26 mouse cellular contexts compared by ENCODE assay signal in genomic region chr14:56105447-56106180, GRCm38 (mm10). TPM values are rescaled to one million over a fixed set of nuclear protein-coding genes. Genes with fewer than 3 reads are reported as not detected.
A peak's percentile ranks its signal among the peaks of the same experiment; 100 is the strongest.
DNase-seq lines count a peak whose midpoint lies in the region; ATAC-seq and TF ChIP-seq lines count a peak whose summit lies in the region.
"Had no signal": no experiment of that assay in that cellular context is flagged by ENCODE, and none has a peak within 500 bp of the region (broad histone marks: within the 10 kb centered on the region; RNA-seq: fewer than 3 reads in every experiment).

No protein-coding gene starts in this region.

- 72% methylated on average over 13 of the region's 13 CpGs for WGBS in lung, postnatal 0 days

- no peak overlapping the region for H3K27ac ChIP-seq in lung, postnatal 0 days (ENCODE audit: low read length)
- H3K27ac ChIP-seq: embryonic facial prominence, embryonic 12.5 days; forebrain, embryonic 12.5 days; hindbrain, embryonic 13.5 days; hindbrain, postnatal 0 days had no signal

- peak; percentile 79 for DNase-seq in heart, adult 11 months
- no peak for DNase-seq in heart, adult 8-10 months (ENCODE audit: low spot score)
- peak; percentile 24 for DNase-seq in lung, postnatal 0 days (ENCODE audit: low spot score)
- DNase-seq in lung, adult 18-20 months = no peak
- no peak for DNase-seq in adipocyte (ENCODE audit: low spot score)
- no peak for DNase-seq in ovary, postnatal 14 days (ENCODE audit: low spot score)
- DNase-seq: adrenal gland, postnatal 14 days; cerebellum, adult 11 months; cerebellum, adult 8-10 months; cerebellum, postnatal 14 days; gastrocnemius, postnatal 10 days; heart, postnatal 14 days had no signal

- no peak for TF ChIP-seq CTCF in lung, postnatal 0 days (IDR thresholded peaks at IDR 0.05)

- TF ChIP-seq EP300 in lung, postnatal 0 days (IDR thresholded peaks at IDR 0.05) = no peak

- H3K9me3 ChIP-seq in lung, postnatal 0 days (ENCODE audit: low read length) = no peaks in the 10 kb centered on the region
- H3K9me3 ChIP-seq: embryonic facial prominence, embryonic 12.5 days; forebrain, embryonic 12.5 days; hindbrain, embryonic 13.5 days had no signal

- no peak overlapping the region for H3K9ac ChIP-seq in lung, postnatal 0 days (replicated peaks; ENCODE audit: low read depth)
- H3K9ac ChIP-seq: embryonic facial prominence, embryonic 12.5 days; forebrain, embryonic 12.5 days; hindbrain, embryonic 13.5 days had no signal

- H3K36me3 ChIP-seq in lung, postnatal 0 days (ENCODE audit: insufficient read depth, low read length) = no peaks in the 10 kb centered on the region
- H3K36me3 ChIP-seq: embryonic facial prominence, embryonic 12.5 days; forebrain, embryonic 12.5 days; hindbrain, embryonic 13.5 days had no signal

- H3K27me3 ChIP-seq in lung, postnatal 0 days (replicated peaks; ENCODE audit: insufficient read depth, low read length) = no peaks in the 10 kb centered on the region
- H3K27me3 ChIP-seq: forebrain, embryonic 12.5 days; hindbrain, embryonic 13.5 days had no signal

- ATAC-seq in lung, postnatal 0 days = peak; percentile 17; the same call in 1 of the 2 replicates
- peak; percentile 43 for ATAC-seq in megakaryocyte, adult 5-6 weeks (ENCODE audit: poor library complexity, severe bottlenecking)
- ATAC-seq: forebrain, embryonic 16.5 days; hindbrain, postnatal 0 days had no signal

- no peak overlapping the region for H3K4me2 ChIP-seq in lung, postnatal 0 days (replicated peaks; ENCODE audit: low read depth, low read length)
- H3K4me2 ChIP-seq: embryonic facial prominence, embryonic 12.5 days; forebrain, embryonic 12.5 days; hindbrain, embryonic 13.5 days had no signal

- no peak overlapping the region for H3K4me3 ChIP-seq in lung, postnatal 0 days (ENCODE audit: low read depth, low read length)
- H3K4me3 ChIP-seq: embryonic facial prominence, embryonic 12.5 days; forebrain, embryonic 12.5 days; hindbrain, embryonic 13.5 days had no signal

- H3K4me1 ChIP-seq in lung, postnatal 0 days (ENCODE audit: insufficient read depth, low read depth, low read length) = no peaks in the 10 kb centered on the region
- H3K4me1 ChIP-seq: embryonic facial prominence, embryonic 12.5 days; forebrain, embryonic 12.5 days; hindbrain, embryonic 13.5 days had no signal

RNA-seq across cellular contexts. Expression of gene Ctsg, which starts 3.2 kb away (rescaled TPM):
- not detected for total RNA-seq in heart, adult 8-10 months (2022)
- polyA plus RNA-seq in lung, postnatal 0 days (2015; fragmentation: Nextera tagmentation; extraction: Ambion mirVana) = 0.29 and 0.31 TPM in 2 replicates
- total RNA-seq in megakaryocyte, adult 5-6 weeks (2015) = 302 and 309 TPM in 2 replicates
- total RNA-seq in megakaryocyte, adult 5-6 weeks (2017) = 280 and 285 TPM in 2 replicates
- total RNA-seq: adrenal gland, adult 18-20 months; adrenal gland, postnatal 14 days; heart, postnatal 14 days; hindbrain, postnatal 0 days; MEL had no signal
- polyA plus RNA-seq: C2C12; cortical plate, adult 2 months; embryonic facial prominence, embryonic 12.5 days; forebrain, embryonic 12.5 days; forebrain, embryonic 16.5 days; hindbrain, embryonic 13.5 days; hindbrain, postnatal 0 days had no signal

RNA-seq across cellular contexts. Expression of gene Gzme, which starts 14.8 kb away (rescaled TPM):
- not detected for total RNA-seq in heart, adult 8-10 months (2022)
- polyA plus RNA-seq in lung, postnatal 0 days (2015; fragmentation: Nextera tagmentation; extraction: Ambion mirVana) = not detected in 2 replicates
- not detected in 2 replicates for total RNA-seq in megakaryocyte, adult 5-6 weeks (2015)
- not detected in 2 replicates for total RNA-seq in megakaryocyte, adult 5-6 weeks (2017)
- total RNA-seq: adrenal gland, adult 18-20 months; adrenal gland, postnatal 14 days; gastrocnemius, postnatal 10 days; gastrocnemius, postnatal 4 days; heart, postnatal 14 days; hematopoietic stem cell, adult 5-6 weeks; hindbrain, postnatal 0 days; MEL had no signal
- polyA plus RNA-seq: cortical plate, adult 2 months; embryonic facial prominence, embryonic 12.5 days; forebrain, embryonic 12.5 days; forebrain, embryonic 16.5 days; heart, embryonic 14.5 days; hindbrain, embryonic 13.5 days; hindbrain, postnatal 0 days had no signal

RNA-seq across cellular contexts. Expression of gene Mcpt8, which starts 20.5 kb away (rescaled TPM):
- not detected for total RNA-seq in heart, adult 8-10 months (2022)
- polyA plus RNA-seq in lung, postnatal 0 days (2015; fragmentation: Nextera tagmentation; extraction: Ambion mirVana) = 5.0 and 5.6 TPM in 2 replicates
- total RNA-seq in megakaryocyte, adult 5-6 weeks (2015) = 641 and 651 TPM in 2 replicates
- 298 and 314 TPM in 2 replicates for total RNA-seq in megakaryocyte, adult 5-6 weeks (2017)
- total RNA-seq: adrenal gland, adult 18-20 months; gastrocnemius, postnatal 4 days; heart, postnatal 14 days; hindbrain, postnatal 0 days; MEL had no signal
- polyA plus RNA-seq: cortical plate, adult 2 months; embryonic facial prominence, embryonic 12.5 days; forebrain, embryonic 12.5 days; forebrain, embryonic 16.5 days; frontal cortex, adult 2 months; hindbrain, embryonic 13.5 days; hindbrain, postnatal 0 days had no signal

RNA-seq across cellular contexts. Expression of gene Gzmd, which starts 26.8 kb away (rescaled TPM):
- total RNA-seq in heart, adult 8-10 months (2022) = not detected
- polyA plus RNA-seq in lung, postnatal 0 days (2015; fragmentation: Nextera tagmentation; extraction: Ambion mirVana) = not detected in 2 replicates
- not detected in 2 replicates for total RNA-seq in megakaryocyte, adult 5-6 weeks (2015)
- not detected in 2 replicates for total RNA-seq in megakaryocyte, adult 5-6 weeks (2017)
- total RNA-seq: adrenal gland, adult 18-20 months; adrenal gland, postnatal 14 days; gastrocnemius, postnatal 10 days; gastrocnemius, postnatal 4 days; heart, postnatal 14 days; hematopoietic stem cell, adult 5-6 weeks; hindbrain, postnatal 0 days; MEL had no signal
- polyA plus RNA-seq: cortical plate, adult 2 months; embryonic facial prominence, embryonic 12.5 days; forebrain, embryonic 12.5 days; forebrain, embryonic 16.5 days; heart, embryonic 14.5 days; hindbrain, embryonic 13.5 days; hindbrain, postnatal 0 days had no signal

RNA-seq across cellular contexts. Expression of gene Mcpt4, which starts 43.5 kb away (rescaled TPM):
- 1 to 10 TPM in 2 of 4 experiments, under 1 TPM in 2; 0.65 to 1.8 (median 1.1) TPM for total RNA-seq in heart, adult 8-10 months (2022)
- polyA plus RNA-seq in lung, postnatal 0 days (2015; fragmentation: Nextera tagmentation; extraction: Ambion mirVana) = 0.54 and 1.5 TPM in 2 replicates
- total RNA-seq in megakaryocyte, adult 5-6 weeks (2015) = not detected in 2 replicates
- not detected in 2 replicates for total RNA-seq in megakaryocyte, adult 5-6 weeks (2017)
- total RNA-seq: hematopoietic stem cell, adult 5-6 weeks; hindbrain, postnatal 0 days; MEL had no signal
- polyA plus RNA-seq: C2C12; cortical plate, adult 2 months; embryonic facial prominence, embryonic 12.5 days; forebrain, embryonic 12.5 days; forebrain, embryonic 16.5 days; hindbrain, embryonic 13.5 days had no signal

Comparison
In these comparisons a context has a peak if more than half of its experiments do, and no peak if none do; other contexts are left out.
1. DNase-seq: peak in heart, adult 11 months (single experiment) and lung, postnatal 0 days (single experiment); none in heart, adult 8-10 months (single experiment), lung, adult 18-20 months (0 of 2), adipocyte (single experiment) and ovary, postnatal 14 days (single experiment).
2. RNA of gene Ctsg, which starts 3.2 kb away (total RNA-seq): 280 to 309 TPM in megakaryocyte, adult 5-6 weeks; not detected in heart, adult 8-10 months; every median in the first group is over 100 times any median in the second.
3. RNA of gene Mcpt8, which starts 20.5 kb away (total RNA-seq): 298 to 651 TPM in megakaryocyte, adult 5-6 weeks; not detected in heart, adult 8-10 months; every median in the first group is over 100 times any median in the second.